Mouse (Mus musculus): Measurements from ENCODE around the gene Bckdha.

DNA sequence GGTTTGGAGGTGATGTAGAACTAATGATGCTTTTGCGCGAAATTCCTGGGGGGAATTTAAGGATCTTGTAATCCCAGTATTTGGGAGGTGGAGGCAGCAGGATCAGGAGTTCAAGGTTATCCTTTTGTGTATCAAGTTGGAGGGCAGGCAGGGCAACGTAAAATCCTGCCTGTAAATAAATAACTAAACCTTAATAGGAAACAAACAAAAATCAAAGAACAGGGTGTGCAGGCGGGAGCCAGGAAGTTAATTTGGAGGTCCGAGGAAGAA lies 39.1 kb downstream of the Bckdha start:
- no peak for TF ChIP-seq GATA1 (IDR thresholded peaks at IDR 0.05; ENCODE audit: low read length)
- TF ChIP-seq TAL1 (IDR thresholded peaks at IDR 0.05; ENCODE audit: low read length), result no peak

Data from erythroblast, embryonic 14.5 days (primary cell).